Mouse (Mus musculus) thymus, postnatal 36 days (tissue): ENCODE results near the gene Plcb4.

Experiments
- DNase-seq, 2 experiments: peaks; one replicate each; pipeline ENCODE4 v3.0.0; 2022; ENCODE audit warnings: mixed read lengths in 2 of 2

Gene Plcb4

DNA sequence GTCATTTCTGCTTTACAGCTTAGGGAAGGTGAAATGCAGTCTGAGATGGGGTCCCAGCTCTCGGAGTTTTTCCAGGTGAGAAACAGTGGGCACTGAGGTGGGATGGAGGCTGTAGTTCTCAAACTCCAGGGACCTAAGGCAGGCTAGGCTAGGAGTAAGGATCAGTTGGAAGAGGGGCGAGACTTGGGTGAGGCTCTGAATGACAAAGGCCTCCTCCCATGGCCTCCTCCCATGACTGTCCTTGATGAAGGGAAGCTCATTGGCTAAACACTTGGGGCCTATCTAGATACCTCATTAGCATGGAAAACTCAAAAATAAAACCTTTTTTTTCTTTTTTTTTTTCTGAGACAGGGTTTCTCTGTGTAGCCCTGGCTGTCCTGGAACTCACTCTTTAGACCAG is 198.0 kb downstream of the Plcb4 start:
- no peak for DNase-seq

DNA sequence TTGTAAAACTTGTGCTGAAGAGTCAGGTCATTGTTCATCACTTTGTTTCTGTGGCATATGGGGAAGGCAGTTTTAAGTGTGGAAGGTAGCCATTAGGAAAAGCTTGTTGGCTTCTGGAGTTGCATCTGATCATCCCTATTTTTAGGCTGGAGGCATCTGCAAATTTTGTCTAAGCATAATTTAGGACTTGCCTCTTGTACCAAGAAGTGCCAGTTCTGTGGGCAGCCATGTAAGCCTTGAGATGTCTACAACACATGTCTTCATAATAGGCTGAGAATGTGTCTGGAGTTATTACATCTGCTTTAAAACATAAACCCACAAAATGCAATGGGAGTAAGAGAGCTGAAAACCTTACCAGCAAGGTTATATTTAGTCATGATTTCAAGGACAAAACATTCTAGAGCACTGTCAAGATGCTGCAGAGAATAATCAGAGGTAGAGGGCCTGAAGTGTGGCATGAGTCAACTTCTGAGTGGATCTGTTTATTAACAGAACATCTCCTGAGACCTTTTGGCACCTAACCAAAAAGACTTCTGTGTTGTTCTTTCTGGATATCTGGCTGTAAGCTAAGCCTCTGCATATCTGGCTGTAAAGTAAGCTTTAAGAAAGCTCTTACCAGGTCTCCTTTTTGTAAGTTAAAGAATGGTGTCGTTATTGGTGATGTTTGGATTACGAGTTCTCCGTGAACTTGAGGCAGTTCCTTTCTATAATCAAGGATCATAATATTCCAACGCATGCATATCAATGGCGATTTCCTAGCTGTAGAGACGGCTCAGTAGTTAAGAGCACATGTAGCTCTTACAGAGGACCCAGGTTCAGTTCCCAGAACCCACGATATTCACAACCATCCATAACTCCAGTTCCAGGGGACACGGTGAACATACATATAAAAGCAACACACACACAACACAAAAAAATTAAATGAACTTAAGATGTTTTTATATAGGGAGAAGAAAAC is 203.0 kb downstream of the Plcb4 start:
- no peak for DNase-seq

DNA sequence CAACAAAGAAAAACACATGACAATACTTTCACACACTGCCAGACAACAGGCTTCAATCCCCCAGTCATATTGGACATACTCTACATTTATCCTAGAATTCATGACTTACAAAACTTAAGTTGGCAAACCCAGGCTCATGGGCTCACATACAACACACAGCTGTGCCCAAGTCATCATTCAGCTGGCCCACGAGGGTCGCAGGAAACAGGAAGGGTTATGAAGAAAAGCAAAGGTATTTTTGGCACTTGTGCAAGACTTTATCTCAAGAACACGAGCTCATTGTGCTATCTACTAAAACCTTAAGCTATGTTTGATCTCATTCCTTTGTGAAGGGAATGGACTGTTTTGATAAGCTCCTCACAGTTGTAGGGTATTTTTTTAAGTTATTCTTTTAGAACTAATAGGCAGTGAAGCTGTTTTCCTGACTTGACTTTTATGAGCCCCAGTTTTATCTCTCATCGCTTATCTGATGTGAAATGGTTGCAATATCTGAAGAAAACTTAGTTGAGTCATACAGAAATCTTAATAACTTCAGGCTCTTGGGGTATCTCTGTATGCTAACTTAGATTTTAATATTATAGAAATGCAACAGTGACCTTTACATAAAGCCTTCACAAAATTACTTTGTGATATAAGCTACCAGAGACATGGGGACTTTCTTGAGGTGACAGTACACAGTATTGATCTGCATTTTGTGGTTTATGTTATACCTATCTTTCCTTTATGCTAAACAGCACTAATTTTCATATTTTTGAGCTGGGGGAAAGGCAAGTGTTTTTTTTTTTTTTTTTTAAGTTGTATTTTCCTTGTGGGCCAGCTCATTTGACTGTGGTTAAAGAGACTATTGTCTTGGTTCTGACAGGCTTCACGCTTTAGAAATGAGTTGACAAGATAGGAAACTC is 203.9 kb downstream of the Plcb4 start:
- no peak for DNase-seq

DNA sequence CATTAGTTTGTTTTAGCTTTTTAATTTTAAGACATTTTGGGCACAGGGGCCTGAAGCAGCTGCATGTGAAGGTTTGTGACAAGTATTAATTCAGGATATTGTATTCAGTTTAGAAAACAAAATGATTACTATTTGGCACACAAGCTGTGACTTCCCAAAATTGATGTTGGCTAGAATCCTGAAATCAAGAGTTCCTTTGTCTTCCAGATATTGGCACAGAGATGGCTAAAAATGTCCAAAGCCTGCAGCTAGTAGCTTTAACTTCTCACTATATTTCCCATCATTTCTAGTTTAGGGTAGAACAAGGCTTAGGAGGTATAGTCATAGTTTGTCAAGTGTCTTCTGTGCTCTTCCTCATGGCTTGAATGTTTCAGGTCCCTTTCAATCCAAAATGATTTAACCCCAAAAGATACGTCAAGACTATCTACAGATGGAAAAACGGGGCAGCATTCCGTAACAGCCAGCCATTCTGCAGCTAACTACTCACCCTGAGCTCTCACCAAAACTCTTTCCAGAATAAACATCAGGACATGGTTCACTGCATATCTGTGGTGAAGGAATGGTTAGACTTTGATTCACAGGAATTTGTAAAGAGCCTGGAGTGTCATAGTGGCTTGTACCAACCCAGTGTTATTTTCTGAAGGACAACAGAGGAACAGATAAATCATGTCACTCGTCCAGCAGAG is 204.7 kb downstream of the Plcb4 start:
- DNase-seq: no peak

DNA sequence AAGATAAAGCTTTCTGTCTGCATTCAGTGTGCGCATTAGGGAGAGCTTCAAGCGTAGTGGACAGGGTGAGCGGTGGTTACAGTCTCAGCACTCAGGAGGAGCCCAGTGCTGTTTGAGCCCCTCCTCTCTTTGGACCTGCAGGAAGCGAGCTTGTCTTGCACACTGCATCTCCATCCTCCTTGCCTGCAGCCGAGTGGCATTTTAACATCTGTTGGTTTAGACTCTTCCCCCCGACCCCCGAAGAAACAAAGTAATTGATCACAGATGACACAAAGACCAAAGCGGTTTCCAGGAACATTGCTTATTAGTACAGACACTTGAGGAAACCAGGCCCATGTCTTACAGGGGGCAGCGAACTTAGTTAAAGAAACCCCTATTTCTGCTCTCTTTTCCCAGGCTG is 207.6 kb downstream of the Plcb4 start:
- no peak for DNase-seq

DNA sequence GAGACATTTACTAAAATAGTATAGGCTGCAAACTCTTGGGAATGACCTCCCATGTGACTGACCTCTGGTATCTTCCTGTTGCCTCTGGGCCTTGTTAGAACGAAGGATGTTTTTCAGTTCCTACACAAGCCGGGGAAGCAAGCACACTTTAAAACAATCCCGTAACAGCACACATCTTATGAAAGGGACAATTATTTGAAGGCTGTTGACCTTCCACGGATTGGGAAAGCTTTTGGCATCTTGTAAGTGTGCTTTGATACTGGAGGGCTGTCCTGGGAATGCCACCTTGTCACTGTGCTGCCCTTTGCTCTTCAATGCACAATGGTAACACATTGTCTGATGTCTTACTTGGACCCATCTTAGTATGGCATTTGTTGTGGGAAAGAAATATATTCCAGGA is 208.0 kb downstream of the Plcb4 start:
- no peak for DNase-seq

DNA sequence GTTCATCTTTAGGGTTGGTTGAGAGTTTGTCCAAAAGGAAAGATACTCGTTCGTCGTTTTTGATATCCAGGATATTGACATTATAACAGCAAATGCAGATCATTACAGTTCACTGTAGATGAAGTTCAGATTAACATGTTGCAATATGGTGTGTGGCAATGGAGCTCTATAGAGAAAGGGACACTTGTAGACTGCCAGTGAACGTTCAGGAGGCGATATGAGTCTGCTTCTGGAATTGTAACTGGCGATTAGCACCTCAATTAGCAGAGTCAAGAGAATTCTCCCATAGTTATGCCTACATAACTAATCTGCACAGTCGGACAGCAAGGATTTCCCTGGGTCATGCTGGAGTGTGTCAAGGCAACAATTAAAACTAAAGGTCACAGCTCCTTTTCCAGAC is 210.8 kb downstream of the Plcb4 start:
- no peak for DNase-seq

DNA sequence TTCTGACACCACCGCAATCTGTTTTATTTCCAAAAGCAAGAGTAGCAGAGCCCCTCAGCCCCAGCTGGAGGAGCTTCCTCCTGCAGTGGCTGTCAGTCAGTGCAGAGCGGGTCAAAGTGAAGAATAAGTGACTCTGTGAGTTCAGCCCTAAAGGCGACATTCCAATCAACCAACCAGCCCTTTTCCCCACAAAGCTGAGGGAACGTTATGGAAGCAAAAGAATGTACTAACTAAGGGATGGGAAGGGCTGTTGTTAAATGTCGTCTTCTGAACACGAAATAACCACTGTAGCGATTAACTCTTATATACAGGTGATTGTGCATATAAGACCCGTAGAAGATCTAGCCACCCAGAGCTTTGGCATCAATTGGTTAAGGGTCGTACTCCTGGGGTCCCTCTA is 214.3 kb downstream of the Plcb4 start:
- DNase-seq: no peak

DNA sequence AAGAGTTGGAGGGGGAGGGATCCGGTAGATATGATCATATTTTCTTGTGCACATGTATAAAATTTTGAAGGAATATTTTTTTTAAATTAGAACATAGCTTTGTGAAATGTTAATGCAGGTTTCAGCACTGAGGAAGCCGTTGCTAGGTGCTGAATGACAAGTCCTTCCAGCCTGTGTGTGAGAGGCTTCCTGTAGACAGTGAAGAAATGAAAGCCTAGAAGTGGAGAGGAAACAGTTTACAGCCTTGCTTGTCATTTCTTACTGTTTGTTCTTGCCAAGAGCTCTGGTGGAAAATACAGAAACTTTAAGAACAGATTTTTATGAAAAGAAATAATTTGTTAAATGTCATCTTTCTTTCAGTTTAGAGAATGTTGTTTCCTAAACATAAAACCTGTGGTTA is 214.9 kb downstream of the Plcb4 start:
- no peak for DNase-seq

DNA sequence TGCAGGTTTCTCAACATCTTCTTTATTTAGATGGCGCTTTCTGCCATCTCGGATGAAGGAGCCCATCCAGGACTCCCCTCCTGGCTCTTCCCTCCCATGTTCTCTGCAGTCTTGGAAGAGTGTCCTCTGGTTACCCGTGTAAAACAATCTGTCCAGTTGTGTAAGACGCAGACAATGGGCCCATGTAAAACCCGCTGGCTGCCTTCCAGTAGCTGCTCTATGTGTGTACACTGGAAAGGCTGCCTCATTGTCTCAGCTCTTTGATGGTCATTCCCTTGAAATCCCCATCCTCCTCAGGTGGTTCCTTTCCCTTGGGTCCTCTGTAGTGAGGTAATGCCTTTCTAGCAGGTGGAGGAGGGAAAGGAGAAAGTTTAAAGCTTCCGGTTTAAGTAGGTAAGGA is 216.7 kb downstream of the Plcb4 start:
- DNase-seq: no peak

DNA sequence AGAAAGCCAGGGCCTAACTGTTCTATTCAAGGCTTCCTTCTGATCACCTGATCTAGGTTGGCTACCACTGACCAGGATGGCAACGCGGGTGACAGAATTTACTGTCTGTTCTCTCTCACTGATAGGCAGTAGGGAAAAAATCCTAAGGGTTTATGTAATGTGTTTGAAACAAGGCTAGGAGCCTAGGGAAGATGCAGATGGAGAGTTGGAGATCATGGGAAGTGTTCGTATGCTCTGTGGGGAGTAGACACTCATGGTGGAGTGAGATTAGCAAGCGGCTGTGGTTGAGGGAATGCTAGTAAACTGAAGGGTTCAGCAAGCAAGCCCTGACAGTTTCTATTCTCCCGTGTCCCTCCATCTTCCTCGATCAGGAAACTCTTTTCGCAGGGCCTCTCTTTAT is 220.5 kb downstream of the Plcb4 start:
- no peak for DNase-seq

DNA sequence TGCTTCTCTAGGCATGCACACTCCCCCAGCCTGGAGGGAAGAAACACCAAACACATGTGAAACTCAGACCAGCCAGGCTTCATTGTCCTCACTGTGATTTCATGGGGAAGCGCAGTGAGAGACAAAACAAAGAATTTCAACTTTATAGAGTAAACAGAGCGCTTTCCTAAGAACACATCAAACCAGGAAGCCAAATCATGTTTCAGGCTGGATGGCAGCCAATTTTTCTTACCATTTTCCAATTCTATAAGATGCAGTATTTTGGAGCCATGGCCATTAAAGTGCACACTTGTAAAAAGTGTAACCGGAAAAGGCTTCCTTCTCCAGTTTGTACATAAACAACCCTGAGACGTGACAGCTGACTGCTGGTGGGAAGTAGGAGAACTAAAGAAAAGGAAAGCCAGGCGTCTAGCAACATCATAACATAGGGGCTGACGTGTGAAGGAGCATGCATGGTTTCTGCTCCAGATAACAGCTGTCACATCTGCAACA is 221.5 kb downstream of the Plcb4 start:
- DNase-seq: no peak

DNA sequence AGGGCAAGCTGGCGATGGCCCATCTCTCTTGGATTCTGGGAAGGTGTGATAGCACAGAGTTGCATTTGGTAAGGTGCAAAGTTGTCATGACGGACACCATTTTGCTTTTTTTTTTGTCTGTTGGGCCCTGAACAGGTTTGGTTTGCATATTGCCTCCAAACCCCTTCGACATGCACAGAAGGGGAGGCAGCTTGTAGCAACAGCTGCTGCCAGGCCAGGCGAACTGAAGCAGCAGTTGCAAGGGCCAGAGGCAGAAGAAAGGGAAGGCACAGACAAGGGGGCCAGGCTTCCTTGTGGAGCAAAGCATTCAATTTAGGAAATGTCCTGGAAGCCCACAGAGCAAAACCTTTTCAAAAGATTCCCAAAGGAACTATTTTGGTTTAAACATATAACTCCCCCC is 224.5 kb downstream of the Plcb4 start:
- no peak for DNase-seq

DNA sequence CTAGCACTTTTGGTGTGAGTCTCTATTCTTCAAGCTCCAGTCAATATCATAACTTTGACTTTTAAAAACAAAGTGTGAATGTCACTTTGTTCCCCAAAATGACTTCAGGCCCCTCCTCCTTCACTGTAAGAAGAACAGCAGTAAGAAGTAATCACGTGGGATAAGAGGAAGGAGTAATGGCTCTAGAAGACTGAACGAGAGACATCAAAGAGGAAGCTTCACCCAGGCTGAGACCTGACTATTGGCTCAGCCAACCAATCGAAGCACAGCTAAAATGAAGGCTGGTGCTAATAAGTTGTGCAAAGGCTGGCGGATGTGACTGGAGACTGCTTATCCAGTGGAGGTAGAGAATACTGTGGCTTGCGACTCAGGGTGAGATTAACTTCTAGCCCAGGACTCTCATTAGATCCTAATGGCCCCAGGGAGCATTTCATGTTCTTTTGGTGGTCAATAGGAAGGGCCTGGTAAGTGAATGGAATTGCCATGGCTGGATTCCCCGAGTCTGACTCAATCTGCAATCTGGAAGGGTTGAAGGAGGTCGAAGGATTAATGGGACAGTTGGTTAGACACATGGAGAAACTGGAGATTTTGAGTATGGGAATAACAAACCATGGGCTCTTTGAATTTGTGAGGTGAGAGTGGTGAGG is 225.8 kb downstream of the Plcb4 start:
- DNase-seq: no peak

DNA sequence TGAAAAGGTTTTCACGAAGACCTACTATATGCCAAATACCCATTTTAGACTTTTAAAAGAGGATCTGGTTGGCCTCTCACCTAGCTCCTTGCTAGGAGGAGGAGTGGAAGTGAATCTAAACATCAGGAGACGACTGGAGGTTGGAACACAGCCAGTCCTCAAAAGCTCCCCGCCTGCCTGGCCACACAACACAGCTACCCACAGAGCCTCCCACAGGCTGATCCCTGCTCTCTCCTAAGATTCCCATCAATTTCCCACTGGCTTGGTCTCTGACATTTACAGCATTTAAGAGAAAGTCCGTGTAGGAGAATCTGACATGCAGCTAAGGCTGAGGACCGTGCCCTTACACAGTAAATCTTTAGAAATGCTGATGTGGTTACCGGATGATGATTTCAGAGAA is 226.8 kb downstream of the Plcb4 start:
- no peak for DNase-seq

DNA sequence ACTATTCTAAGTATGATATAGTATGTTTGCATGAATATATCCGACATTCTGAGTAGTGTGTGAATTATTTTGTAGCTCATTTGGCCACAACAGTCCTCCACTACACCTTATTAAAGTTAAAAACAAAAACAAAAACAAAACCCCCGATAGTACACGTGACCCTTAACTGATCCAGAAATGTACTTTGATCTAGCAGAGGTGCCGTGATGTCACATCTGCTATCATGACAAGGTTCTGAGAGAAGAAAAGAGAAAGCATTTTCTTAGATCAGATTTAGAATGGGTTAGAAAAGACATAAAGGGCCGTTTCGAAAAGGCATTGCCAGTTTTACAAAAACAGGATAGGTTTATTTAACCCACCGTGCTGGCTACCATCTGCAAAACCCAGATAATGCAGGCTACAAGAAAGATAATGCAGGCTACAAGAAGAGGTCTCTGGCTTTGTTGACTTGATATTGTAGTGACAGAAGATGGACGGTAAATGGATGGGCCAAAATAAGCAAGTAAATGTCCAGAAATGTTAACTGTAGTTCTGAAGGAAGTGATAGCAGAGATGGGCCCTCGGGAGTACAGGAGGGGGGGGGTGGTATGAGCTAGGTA is 227.4 kb downstream of the Plcb4 start:
- no peak for DNase-seq

DNA sequence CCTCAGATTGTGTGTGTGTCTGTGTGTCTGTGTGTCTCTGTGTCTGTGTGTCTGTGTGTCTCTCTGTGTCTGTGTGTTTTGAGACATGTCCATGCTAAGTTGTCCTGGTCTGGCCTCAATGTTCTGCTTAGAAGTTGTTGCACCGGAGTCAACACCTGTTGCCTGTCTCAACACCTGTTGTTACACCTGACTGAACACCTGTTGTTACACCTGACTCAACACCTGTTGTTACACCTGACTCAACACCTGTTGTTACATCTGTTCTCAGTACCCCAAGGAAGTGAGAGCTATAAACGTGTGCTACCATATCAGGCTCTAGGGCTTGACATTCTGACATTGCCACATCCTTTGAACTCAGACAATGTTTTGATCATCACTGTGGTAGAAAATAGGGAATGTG is 229.0 kb downstream of the Plcb4 start:
- DNase-seq: no peak

DNA sequence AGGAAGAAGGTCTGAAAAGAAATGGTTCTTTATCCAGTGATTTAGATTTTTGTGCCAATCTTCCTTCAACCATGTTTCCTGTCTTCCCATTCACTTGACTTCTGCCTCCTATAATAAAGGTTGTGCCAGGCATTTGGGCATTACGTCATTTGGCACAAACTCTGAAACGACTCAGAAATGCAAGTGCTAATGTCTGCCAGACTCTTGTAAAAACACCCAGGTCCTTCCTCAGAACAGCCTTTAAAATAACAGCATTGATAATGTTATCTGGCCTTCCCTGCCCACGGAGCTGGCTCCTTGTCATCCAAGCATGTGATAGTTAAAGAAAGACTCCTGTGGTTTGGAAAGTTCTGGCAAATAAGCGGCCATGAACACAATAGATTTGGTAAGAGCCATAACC is 229.4 kb downstream of the Plcb4 start:
- no peak for DNase-seq

DNA sequence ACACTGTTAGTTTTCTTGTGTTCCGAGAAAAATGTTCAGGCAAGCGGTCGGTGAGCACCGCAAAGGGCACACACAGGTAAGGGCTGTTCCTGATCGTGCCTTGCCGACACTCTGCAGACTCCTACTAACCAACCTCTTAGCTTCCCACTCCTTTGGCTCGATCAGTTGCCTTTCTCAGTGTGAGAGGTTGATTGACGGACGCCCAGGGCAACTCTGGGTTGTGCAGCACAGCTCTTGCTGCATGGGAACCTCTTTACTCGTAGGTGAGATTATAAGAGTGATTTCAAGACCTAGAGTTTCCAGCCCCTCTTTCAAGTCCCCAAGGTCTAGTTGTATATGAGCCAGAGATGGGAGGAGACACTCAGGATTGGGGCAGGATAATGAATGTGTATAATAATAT is 230.0 kb downstream of the Plcb4 start:
- no peak for DNase-seq

DNA sequence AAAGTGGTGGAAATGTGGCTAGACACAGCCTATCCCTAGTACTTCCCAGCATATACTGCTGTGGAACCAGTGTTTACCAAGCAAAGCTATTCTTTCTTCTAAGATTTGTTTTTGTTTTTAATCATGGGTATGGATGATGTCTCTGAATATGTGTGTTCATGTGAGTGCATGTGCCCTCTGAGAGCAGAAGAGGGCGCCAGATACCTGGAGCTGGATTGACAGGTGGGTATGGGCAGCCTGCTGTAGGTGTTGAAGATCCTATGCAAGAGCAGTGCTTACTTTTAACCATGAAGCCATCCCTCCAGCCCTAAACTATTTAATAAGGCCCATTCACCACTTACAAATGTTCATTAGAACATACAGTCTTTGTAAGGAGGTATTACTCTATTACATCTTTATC is 231.3 kb downstream of the Plcb4 start:
- DNase-seq: no peak

DNA sequence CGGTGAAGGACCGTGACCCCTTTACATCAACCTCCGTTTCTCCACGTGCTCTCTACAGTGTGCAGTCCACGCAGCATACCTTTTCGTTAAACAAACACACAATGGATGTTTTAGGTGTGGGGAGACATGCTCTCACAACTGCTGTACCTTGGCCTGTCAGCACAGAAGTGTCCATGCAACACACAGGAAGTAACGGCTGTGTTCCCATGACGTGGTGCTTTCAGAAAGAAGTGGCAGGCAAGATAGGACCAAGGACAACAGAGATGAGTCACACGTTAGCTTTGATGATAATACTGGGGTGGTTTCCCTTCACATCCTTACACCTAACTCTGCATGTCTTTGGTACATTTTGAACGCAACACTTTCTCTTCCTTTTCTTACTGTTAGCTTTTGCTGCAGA is 232.3 kb downstream of the Plcb4 start:
- no peak for DNase-seq

DNA sequence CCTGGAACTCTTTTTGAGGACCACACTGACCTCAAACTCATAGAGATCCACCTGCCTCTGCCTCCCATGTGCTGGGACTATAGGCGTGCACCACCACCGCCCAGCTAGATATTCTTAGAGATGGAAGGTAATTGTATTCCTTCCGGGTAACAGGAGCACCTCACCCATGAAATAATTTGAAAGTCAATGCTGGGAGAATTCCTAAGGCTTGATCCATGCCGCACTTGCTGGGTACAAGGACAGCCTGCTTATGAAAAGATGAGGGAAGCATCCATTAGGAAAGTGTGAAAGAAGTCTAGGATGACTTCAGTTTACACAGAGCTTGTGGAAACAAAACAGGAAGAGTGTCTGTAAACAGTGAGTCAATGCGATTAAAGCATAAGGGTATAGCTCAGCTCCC is 232.9 kb downstream of the Plcb4 start:
- DNase-seq: no peak
